ENCODE assay signal across 12 mouse cellular contexts in the genomic region with DNA sequence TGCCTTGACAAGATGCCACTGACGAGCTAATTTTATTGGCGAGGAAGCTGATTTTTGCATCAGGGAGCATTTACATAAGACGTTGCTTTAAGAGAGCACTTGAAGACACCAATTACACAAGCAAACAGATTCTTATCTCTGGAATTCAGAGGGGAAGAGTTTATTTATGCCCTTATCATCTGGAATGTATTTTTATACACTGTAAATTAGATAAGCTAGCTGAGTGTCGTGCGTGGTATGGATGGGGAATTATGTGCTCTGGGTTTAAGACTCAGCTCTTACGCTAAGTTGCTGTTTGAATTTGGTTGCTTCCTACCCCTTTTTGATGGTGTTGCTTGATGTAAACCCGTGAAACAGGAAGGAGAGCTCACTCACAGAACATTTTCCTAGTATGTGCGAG. TPM values are rescaled to one million over a fixed set of nuclear protein-coding genes. Genes with fewer than 3 reads are reported as not detected.
"Had no signal": no experiment of that assay in that cellular context is flagged by ENCODE, and none has a peak within 500 bp of the region (broad histone marks: within the 10 kb centered on the region; RNA-seq: fewer than 3 reads in every experiment).

No protein-coding gene starts in this region.

- H3K36me3 ChIP-seq: limb, embryonic 13.5 days; midbrain, embryonic 12.5 days had no signal

- H3K4me1 ChIP-seq: limb, embryonic 13.5 days; midbrain, embryonic 12.5 days had no signal

- H3K27me3 ChIP-seq: limb, embryonic 13.5 days; midbrain, embryonic 12.5 days had no signal

- H3K27ac ChIP-seq: limb, embryonic 13.5 days; liver, embryonic 14.5 days; midbrain, embryonic 12.5 days had no signal

- H3K4me3 ChIP-seq: limb, embryonic 13.5 days; midbrain, embryonic 12.5 days had no signal

- H3K4me2 ChIP-seq: limb, embryonic 13.5 days; midbrain, embryonic 12.5 days had no signal

- DNase-seq: kidney, adult 18-20 months; left cerebral cortex, postnatal 4 days; lung, adult 18-20 months; right cerebral cortex, adult 18-20 months; right cerebral cortex, postnatal 25 days; thymus, postnatal 36 days had no signal

- H3K9ac ChIP-seq: limb, embryonic 13.5 days; liver, embryonic 14.5 days; midbrain, embryonic 12.5 days had no signal

- H3K9me3 ChIP-seq: limb, embryonic 13.5 days; midbrain, embryonic 12.5 days had no signal

- ATAC-seq: midbrain, embryonic 16.5 days had no signal

RNA-seq across cellular contexts. Expression of a gene that starts 55.6 kb away (rescaled TPM):
- polyA plus RNA-seq: limb, embryonic 13.5 days; midbrain, embryonic 12.5 days; midbrain, embryonic 16.5 days; neural tube, embryonic 14.5 days; stomach, embryonic 16.5 days had no signal
